Mouse (Mus musculus) T-helper 17 cell (primary cell): Measurements from ENCODE around the gene Trpm4.

Experiments
- in situ Hi-C, 2 experiments: fragments of 300-600 bp; cut with MboI, MseI; formaldehyde crosslinking; loops; 1 replicate in 1 of 2; 2 replicates in 1 of 2; pipeline ENCODE4 v1.15.1; 2025; ENCODE audit warnings: high pct_unique_total_duplicates in 2 of 2

Trpm4 gene

DNA sequence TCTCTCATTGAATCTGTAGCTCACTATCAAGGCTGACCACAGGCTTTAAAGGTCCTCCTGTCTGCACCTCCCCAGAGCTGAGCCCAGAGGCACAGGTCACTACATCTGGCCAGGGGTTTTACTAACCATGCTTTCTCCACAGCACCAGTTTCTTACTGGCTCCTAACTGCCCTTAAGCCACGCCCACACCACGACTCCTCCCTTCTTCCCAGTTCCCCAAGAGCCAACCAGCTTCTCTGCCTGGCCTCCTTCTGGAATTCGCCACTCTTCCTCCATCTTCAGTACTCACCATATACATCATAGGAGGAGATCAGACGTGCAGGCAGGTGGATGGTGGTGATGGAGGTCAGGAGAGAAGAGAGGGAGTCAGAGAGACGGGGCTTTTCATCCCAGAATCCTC, 19.5 kb upstream of the Trpm4 start:
- in situ Hi-C loops: no loop called here

DNA sequence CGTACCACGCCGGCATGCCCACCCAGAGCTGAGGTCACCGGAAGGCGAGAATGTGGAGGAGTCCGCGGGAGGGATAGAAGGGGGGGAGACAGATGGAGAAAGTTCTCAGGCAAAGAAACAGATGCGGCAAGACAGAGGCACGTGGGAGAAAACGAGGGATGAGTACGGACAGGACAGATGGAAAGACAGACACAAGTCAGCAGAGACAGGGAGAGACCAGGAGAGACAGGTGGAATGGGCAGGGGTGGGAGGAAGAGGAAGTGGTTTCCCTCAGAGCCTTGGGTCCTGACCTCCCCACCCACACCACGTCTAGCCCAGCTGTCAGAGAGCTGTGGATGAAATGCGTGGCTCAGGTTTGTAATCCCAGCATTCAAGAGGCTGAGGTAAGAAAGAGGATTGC, 13.3 kb upstream of the Trpm4 start:
- in situ Hi-C loops: no loop called here

DNA sequence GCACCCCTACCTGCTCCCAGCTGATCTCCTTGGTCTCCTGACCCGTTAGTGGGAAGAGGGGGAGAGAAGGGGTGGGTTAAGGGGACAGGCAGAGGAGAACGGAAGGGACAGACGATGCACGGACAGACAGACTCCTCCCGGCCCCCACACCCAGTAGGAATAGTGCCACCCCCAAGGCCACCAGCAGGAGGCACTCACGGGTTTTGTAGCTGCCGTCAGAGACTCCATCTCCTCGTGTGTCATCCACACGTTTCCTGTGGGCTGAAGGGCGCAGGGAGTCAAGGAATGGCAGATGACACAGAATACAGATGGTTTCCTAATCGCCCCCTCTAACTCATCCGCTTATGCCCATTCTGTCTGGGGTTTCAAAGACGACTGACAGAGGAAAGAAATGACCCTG, 10.0 kb upstream of the Trpm4 start:
- in situ Hi-C loops: no loop called here

DNA sequence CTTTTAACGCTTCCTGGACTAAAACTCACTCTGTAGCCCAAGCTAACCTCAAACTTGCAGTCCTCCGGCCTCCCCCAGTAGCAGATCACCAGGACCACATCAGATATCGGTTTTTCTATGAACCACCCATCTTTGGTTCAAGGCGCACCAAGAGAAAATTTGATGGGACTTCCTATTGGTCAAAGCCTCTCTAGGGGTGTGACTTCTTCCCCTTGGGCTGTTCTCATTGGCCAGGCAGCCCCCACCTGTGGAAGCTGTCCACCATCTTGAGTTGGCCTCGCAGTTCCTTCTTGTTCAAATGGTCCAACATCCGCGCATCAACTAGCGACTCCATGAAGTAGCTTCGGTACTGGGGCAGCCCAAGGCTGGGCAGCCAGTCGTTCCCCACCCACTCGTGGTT, 8.5 kb upstream of the Trpm4 start:
- in situ Hi-C loops: no loop called here

DNA sequence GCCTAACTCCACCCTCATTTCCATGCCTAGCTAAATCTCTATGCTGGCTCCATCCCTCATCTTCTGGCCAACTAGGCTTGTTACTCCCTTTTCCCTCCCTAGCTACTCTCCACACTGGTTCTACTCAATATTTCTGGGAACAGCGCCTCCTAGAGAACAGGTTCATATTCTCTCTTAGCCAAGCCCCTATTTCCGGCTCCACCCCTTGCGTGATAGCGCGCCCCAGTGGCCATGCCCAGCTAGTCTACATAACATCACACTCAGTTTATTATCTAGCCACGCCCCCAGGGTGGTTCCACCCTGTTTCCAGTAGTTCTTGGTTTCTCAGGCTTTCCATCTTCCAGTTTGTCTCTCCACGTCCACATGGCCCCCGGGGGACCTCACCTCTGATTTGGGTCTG, 7.7 kb upstream of the Trpm4 start:
- in situ Hi-C loops: no loop called here

DNA sequence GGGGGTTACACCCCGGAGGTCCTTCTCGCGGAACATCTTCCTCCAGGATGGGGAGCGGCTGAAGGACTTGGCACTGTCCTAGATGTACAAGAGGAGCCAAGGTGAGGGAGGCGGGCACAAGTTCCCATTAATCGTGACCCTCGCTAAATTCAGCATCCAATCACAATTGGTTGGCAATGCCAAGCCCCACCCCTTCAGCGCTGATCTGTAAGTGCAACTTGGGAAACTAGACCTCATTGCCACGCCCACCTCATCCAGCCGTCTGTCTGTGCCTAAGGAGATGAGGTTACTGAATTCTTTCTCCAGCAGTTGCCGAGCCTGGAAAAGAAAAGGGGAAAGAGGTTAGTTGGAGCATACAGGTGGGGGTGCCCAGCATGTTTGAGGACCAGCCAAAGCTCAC, 7.1 kb upstream of the Trpm4 start:
- in situ Hi-C loops: no loop called here

DNA sequence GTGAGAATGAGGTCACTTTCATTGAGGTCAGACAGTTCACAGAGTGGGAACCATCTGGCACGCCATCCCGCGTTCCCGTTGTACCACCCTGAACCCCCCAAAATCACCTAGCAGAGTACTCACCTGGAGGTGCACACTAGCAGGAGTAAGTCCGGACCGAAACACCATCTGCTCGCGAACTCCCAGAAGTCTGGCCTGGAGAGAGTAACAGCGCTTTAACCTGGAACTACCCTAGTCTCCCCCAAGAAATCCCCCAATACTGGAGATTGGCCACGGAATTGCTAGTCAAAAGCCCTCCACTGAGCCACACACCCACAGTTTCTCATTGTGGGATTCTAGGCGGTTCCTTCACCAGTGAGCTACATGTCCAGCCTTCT, 6.5 kb upstream of the Trpm4 start:
- in situ Hi-C loops: no loop called here

DNA sequence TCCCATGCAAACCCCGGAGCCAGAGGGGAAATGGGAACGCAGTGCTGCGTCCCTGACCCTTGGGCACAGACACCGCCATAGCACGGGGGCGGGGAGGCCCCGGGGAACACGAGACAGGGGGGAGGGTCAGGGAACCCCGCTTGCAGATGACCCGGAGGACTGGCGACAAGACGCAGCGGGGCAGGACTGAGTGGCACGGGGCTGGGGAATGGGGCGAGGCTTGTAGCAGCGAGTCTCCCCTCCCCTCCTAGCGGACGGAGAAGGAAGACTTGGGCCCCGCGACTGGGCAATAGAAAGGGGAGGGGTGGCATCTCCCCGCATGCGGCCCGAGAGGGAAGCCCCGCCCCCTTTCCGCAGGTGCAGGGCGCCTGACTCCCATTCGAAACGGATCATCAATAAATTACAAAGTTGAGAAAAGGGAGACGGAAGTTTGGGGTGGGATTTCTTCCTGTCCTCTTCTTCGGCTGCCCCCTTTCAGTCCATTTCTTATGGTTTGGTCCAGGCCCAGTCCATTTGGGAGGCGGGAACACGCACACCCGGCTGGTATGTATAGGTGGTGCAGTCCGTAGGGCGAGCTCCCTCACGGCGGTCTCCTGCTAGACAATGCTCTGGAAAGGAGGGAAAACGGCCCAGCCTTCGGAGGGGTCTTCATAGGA, 6.0 kb upstream of the Trpm4 start:
- in situ Hi-C loops: no loop called here

DNA sequence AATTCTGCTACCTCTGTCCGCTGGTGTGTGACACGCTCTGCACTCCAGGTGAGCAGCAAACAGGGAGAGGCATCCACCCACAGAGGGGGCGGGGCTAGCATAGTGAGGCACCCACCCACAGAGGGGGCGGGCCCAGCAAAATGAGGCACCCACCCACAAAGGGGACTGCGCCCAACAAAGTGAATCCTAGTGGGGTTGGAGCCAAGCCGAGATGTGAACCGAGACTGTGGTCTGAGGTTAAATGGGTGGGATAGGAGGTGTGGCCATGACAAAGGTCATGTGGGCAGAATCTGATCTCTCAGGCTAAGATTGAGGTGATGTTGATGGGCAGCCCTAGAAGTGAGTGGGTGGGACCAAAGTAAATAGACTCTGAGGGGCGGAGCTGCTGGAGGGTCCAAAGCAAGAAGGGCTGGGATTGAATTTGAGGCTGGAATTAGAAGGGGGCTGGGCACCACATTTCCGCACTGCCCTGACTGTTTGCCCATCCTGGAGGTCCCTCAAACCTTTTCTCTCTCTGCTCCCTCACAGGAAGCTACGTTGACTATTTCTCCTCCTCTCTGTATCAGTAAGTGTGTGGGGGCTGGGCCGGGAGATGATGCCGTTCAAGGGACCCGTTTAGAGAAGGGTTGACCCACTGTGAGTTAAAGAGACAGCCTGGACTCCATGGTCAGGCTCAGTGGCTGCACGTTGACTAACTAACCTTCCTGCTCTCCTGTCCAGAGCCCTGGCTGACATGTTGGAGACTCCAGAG, 4.8 kb upstream of the Trpm4 start:
- in situ Hi-C loops: no loop called here

DNA sequence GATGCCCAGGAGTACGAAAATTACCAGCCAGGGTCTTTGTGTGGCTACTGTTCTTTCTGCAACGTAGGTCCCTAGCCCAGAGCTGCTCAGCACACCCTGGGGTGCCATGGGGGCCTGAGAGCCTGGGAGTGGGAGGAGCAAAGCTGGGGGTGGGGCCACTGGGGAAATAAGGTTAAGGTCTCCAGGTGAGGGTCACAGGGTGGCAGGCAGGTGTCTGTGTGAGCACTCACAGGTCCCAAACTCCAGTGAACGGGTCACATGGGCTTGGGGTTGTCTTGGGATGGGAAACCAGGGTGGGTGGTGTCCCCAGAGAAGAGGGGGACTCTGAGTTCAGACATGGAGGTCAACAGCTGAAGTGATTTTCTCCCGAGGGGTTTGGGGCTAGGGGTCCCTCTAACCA, 3.9 kb upstream of the Trpm4 start:
- in situ Hi-C loops: no loop called here

DNA sequence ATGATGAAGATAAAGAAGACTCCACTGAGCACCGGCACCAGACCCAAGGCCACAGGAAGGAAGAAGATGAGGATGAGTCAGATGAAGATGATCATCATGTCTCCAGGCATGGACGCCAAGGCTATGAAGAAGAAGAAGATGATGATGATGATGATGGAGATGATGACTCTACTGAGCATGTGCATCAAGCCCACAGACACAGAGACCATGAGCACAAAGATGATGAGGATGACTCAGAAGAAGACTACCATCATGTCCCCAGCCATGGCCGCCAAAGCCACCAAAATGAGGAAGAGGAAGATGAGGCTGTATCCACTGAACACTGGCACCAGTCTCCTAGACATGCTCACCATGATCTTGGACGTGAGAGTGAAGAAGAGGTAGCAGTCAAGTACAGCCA, 2.7 kb upstream of the Trpm4 start:
- in situ Hi-C loops: no loop called here

DNA sequence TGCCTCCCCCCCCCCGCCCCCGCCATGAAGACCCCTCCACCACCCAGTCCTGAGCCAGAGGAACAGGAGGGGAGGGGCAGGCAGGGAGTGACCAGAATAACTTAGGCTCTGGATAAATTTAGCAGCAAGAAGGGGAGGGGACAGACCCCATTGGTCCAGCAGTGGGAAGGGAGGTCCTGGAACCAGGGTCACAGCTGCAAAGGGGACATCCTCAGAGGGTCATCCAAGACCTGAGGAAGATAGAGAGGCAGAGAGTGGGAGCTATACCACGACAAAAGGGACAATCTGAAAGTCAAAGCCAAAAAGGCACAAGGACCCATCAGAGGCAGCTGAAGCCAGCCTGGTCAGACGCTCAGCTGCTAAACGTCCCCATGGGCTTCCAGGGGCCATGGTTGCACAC, 1.5 kb upstream of the Trpm4 start, which contains the start of gene Hrc:
Hrc (plus strand) TSS at position 235 of the 400 bp plus-strand sequence.
- in situ Hi-C loops: no loop called here

DNA sequence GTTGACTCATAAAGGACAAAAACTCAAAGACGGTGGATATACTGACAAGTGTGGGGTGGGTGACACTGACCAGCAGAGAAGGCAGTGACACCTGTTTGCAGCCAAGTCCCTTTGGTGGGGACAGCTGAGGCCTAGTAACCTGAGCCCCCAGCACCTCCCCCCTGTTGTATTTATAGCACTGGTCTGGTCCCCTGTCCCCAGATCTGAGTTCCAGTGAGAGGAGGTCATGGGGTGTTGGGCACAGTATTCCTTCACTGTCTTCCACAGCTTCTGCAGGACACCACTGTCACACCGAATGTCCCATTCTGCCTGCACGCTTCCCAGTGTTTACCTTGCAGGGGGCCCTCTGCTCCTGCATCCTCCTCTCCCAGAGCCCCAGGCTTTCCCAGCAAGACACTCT, 1.0 kb upstream of the Trpm4 start:
- in situ Hi-C loops: no loop called here

DNA sequence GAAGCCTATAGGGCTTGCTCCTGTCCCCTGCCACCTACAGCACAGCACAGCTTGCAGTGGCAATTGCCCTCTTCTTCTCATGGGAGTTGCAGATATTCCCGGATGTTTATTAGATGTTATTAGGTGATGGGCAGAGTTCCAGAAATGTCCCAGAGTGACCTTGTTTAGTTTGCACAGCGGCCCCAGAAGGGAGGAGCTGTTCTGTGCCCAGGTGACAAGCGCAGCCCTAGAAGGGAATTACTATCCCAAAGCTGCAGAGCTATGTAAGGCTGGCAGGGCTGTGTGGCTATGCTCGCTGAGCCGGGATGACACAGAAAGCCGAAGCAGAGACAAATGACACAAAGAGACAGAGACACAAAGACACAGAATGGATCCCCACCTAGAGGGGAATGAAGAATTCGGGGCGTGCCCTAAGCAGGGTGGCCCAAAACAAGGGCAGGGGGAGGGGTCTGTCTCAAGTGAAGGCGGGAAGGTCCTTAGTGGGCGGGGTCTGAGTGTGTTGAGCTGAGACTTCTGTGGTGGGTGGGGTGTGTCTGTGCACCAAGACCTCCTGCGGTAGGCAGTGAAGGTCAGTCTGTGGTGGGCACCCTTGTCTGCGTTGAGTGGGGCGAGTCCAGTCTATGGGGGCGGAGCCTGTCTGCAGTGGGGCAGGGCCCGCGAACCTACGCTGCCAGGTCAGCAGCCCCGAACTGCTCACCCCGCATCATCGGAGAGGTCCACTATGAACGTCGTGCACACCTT, 725 bp downstream of the Trpm4 start:
- in situ Hi-C loops: no loop called here

DNA sequence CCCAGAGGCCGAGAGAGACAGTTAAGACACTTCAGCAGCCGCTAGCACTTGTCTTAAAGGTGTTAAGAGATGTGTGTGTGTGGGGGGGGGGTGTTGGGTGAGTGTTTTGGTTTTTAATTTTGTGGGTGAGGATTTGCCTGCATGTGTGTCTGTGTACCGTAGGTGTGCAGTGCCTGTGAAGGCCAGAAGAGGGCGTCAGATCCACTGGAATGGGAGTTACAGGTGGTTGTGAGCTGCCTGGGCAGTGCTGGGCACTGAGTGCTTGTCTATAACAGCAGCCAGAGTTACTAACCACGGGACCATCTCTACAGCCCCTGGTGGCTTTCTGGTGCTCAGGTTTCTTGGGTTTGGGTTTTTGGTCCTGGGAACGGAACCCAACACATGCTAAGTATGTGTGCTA, 2.1 kb downstream of the Trpm4 start:
- in situ Hi-C loops: no loop called here

DNA sequence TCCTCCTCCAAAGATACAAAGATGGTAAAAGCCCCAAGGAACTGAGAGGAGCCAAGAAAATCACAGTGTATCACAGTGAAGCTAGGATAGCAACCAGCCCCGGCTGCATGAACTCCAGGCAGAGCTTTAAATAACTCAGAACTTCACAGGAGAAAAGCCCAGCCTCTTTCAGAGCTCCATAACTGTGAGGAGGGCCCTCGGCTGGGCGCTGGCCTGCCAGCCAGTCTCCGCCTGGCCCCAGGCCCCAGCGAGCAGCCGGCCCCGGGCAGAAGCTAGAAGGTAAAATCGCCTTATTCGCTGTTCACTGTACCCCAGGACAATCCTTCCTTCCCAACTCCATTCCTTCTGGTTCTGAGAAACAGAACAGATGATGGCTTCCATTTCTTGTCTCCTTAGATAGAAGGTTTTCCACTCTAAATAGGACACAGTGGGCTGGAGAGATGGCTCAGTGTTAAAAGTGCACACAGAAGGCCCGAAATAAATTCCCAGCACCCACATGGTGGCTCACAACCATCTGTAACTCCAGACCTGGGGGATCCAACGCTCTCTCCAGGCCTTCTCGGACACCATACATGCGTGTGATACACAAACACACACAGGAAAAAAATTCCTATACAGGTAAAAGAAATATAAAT, 4.6 kb downstream of the Trpm4 start:
- in situ Hi-C loops: no loop called here

DNA sequence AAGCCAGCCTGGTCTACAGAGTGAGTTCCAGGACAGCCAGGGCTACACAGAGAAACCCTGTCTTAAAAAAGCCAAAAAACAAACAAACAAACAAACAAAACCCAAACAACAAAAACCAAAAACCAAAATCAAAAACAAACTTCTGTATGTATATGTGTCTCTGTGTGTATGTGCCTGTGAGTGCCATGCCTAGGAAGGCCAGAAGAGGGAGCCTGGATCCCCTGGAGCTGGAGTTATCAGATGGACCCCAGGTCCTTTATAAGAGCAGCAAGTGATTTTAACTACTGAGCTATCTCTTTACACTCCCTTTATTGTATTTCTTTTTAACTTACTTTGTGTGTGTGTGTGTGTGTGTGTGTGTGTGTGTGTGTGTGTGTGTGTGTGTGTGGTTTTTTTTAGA, 7.8 kb downstream of the Trpm4 start:
- in situ Hi-C loops: no loop called here

DNA sequence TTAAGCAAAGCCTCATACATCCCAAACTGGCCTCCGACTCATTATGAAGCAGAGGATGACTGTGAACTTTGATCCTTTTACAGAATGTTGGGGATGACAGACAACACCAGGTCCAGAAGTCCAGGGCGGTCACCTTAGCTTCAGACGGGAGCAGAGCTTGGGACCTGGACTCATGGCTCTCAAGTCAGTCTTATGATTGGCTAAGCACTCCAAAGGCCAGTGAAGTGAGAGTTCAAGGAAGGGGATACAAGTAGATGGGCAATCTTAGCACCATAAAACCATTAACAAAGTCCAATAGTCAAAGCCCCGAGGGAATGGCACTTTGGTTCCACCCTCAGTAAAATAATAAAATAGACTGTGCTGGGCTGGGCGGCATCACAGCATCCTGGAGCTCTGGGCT, 10.5 kb downstream of the Trpm4 start:
- in situ Hi-C loops: no loop called here

DNA sequence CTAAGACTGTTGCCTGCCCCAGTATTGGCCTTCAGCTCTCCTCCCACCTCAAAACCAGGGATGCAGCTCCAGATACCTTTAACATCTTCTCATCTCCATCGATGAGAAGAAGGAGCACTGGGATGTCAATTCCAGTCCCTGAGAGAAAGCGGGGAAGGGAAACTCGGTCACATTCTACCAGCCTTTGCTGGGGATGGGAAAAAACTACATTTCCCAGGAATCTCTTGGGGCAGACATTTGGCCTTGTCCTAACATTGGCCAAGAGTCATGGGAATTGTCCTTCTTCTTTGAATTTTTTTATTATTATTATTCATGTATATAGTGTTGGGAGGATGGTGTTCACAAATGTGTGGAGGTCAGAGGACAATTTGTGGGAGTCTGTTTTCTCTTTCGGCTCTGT, 11.3 kb downstream of the Trpm4 start:
- in situ Hi-C loops: no loop called here

DNA sequence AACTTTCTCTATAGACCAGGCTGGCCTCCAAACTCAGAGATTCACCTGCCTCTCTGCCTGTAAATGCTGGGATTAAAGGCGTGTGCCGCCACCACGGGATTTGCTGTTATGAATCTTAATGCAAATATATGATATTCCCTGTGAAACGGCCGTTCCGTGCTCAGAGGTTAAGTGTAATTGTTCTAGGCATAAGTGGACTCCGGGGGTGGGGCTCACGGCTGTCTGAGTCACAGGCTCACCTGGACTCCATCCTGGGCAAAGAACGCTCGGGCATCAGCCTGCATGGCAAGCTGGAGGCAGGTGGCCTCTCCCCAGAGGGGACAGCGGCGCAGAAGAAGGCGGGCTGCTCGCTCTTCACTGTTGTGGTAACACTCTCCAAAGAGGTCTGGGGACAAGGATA, 17.0 kb downstream of the Trpm4 start:
- in situ Hi-C loops: loop anchor here in 1 of 2 experiments (5.0 kb wide), 1 partner anchor 44 kb away; no protein-coding TSS in a partner anchor

DNA sequence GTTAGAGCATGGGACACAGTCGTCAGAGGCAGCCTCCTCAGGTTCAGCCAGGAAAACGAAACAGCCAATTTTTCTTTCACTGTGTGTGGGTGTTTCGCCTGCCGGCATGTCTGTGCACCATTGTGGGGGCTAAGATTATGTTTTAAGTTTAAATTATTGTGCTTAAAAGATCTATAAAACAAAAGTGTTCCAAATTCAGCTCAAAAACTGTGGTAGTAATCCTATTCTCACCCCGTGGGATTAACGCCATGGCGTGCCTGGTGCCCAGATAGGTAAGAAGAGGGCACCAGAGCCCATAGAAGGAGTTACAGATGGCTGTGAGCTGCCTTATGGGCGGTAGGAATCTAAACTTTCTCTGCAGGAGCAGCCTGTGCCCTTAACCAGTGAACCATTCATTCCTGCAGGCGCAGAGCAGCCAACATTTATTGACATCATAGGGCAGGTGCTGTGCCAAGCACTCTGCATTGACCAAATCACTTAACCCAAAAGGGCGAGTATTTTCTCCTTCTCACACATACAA, 18.3 kb downstream of the Trpm4 start:
- in situ Hi-C loops: loop anchor here in 1 of 2 experiments (5.0 kb wide), 1 partner anchor 43 kb away; no protein-coding TSS in a partner anchor

DNA sequence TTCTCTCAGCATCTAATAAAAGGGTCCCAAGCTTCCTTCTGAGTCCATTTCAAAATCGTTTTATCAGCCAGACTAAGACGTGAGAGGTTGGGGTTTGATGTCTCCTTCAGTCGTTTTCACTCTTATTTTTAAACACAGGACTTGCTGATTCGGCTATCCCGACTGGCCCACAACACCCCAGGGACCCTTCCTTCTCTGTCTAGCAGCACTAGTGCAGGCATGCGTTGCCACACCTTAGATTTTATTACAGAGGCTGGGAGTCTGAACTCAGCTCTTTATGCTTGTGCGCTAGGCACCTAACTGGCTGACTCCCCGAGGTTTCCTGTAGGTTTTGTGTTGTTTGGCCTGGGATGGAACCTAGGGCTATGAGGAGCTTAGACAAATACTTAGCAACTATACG, 20.1 kb downstream of the Trpm4 start:
- in situ Hi-C loops: no loop called here
